Mouse (Mus musculus): ENCODE measurements around the gene Ikzf2. TPM values are rescaled to one million over a fixed set of nuclear protein-coding genes. Genes with fewer than 3 reads are reported as not detected.

The Ikzf2 gene
- polyA plus RNA-seq, 1 experiment from 2014 or later, result 6.4 TPM

- Histone ChIP-seq H3K27ac (no peak overlapping the region), H3K4me3 (no peak overlapping the region), H3K27me3 (ENCODE audit: poor library complexity, severe bottlenecking) (no peaks in the 10 kb centered on the region; the same call in 1 of the 2 replicates), H3K36me3 (replicated peaks) (no peaks in the 10 kb centered on the region), H3K4me1 (peaks cover 16% of the 10 kb centered on the region), H3K9me3 (no peaks in the 10 kb centered on the region)
- WGBS, result 82% methylated on average over 5 of the region's 5 CpGs
- DNase-seq (ENCODE audit: extremely low spot score, low spot score), result no peak
Measured at GRCm38 (mm10) chr1:69516144-69516543, 170.9 kb downstream of the Ikzf2 start.

- 45% methylated on average over 5 of the region's 5 CpGs for WGBS
- no peaks in the 10 kb centered on the region for H3K36me3 ChIP-seq (replicated peaks)
- DNase-seq (ENCODE audit: extremely low spot score, low spot score), result no peak
- H3K4me3 ChIP-seq, result no peak overlapping the region
- peaks cover 16% of the 10 kb centered on the region for H3K4me1 ChIP-seq
- H3K27me3 ChIP-seq (ENCODE audit: poor library complexity, severe bottlenecking), result no peaks in the 10 kb centered on the region; the same call in 1 of the 2 replicates
- no peaks in the 10 kb centered on the region for H3K9me3 ChIP-seq
- H3K27ac ChIP-seq, result no peak overlapping the region
Measured at GRCm38 (mm10) chr1:69513595-69514250, 173.3 kb downstream of the Ikzf2 start.

- H3K36me3 ChIP-seq (replicated peaks), result no peaks in the 10 kb centered on the region
- no peak overlapping the region for H3K27ac ChIP-seq
- H3K4me1 ChIP-seq, result peaks cover 8% of the 10 kb centered on the region; the same call in 1 of the 2 replicates
- no peak for DNase-seq (ENCODE audit: extremely low spot score, low spot score)
- no peaks in the 10 kb centered on the region; the same call in 1 of the 2 replicates for H3K27me3 ChIP-seq (ENCODE audit: poor library complexity, severe bottlenecking)
- H3K4me3 ChIP-seq, result no peak overlapping the region
- H3K9me3 ChIP-seq, result no peaks in the 10 kb centered on the region
- 85% methylated on average over 3 of the region's 3 CpGs for WGBS
Measured at GRCm38 (mm10) chr1:69508275-69508674, 178.8 kb downstream of the Ikzf2 start.

GRCm38 (mm10) chr1:69507513-69507912 is 179.5 kb downstream of the Ikzf2 start:
- H3K27me3 ChIP-seq (ENCODE audit: poor library complexity, severe bottlenecking), result no peaks in the 10 kb centered on the region
- H3K4me1 ChIP-seq, result 0 out of 2 replicates have a peak, but pooled peaks cover under 1% of the 10 kb centered on the region
- 87% methylated on average over 6 of the region's 6 CpGs for WGBS
- H3K36me3 ChIP-seq (replicated peaks), result no peaks in the 10 kb centered on the region
- H3K27ac ChIP-seq, result no peak overlapping the region
- H3K4me3 ChIP-seq, result no peak overlapping the region
- no peaks in the 10 kb centered on the region for H3K9me3 ChIP-seq
- DNase-seq (ENCODE audit: extremely low spot score, low spot score), result no peak

GRCm38 (mm10) chr1:69506615-69507159 is 180.4 kb downstream of the Ikzf2 start:
- no peak for DNase-seq (ENCODE audit: extremely low spot score, low spot score)
- Histone ChIP-seq H3K9me3 (no peaks in the 10 kb centered on the region), H3K27me3 (ENCODE audit: poor library complexity, severe bottlenecking) (peaks cover 7% of the 10 kb centered on the region; the same call in 1 of the 2 replicates), H3K36me3 (replicated peaks) (no peaks in the 10 kb centered on the region), H3K4me1 (no peaks in the 10 kb centered on the region), H3K4me3 (no peak overlapping the region), H3K27ac (no peak overlapping the region)
- 95% methylated on average over 7 of the region's 7 CpGs for WGBS

GRCm38 (mm10) chr1:69506011-69506410 is 181.0 kb downstream of the Ikzf2 start:
- Histone ChIP-seq H3K36me3 (replicated peaks) (no peaks in the 10 kb centered on the region), H3K4me1 (no peaks in the 10 kb centered on the region), H3K27ac (no peak overlapping the region), H3K27me3 (ENCODE audit: poor library complexity, severe bottlenecking) (peaks cover 12% of the 10 kb centered on the region; the same call in 1 of the 2 replicates), H3K9me3 (no peaks in the 10 kb centered on the region), H3K4me3 (no peak overlapping the region)
- WGBS, result 94% methylated on average over 6 of the region's 6 CpGs
- DNase-seq (ENCODE audit: extremely low spot score, low spot score), result no peak

GRCm38 (mm10) chr1:69500388-69500787 is 186.7 kb downstream of the Ikzf2 start:
- 87% methylated on average over 3 of the region's 3 CpGs for WGBS
- H3K27ac ChIP-seq, result no peak overlapping the region
- no peaks in the 10 kb centered on the region for H3K9me3 ChIP-seq
- H3K36me3 ChIP-seq (replicated peaks), result no peaks in the 10 kb centered on the region
- H3K27me3 ChIP-seq (ENCODE audit: poor library complexity, severe bottlenecking), result peaks cover 57% of the 10 kb centered on the region
- no peak overlapping the region for H3K4me3 ChIP-seq
- DNase-seq (ENCODE audit: extremely low spot score, low spot score), result no peak
- peaks cover 8% of the 10 kb centered on the region for H3K4me1 ChIP-seq

GRCm38 (mm10) chr1:69499652-69500051 is 187.4 kb downstream of the Ikzf2 start:
- Histone ChIP-seq H3K4me3 (no peak overlapping the region), H3K36me3 (replicated peaks) (no peaks in the 10 kb centered on the region), H3K9me3 (no peaks in the 10 kb centered on the region), H3K4me1 (peaks cover 8% of the 10 kb centered on the region), H3K27ac (no peak overlapping the region), H3K27me3 (ENCODE audit: poor library complexity, severe bottlenecking) (peaks cover 58% of the 10 kb centered on the region)
- WGBS, result 87% methylated on average over 5 of the region's 5 CpGs
- no peak for DNase-seq (ENCODE audit: extremely low spot score, low spot score)

- H3K36me3 ChIP-seq (replicated peaks), result no peaks in the 10 kb centered on the region
- DNase-seq (ENCODE audit: extremely low spot score, low spot score), result no peak
- H3K27ac ChIP-seq, result no peak overlapping the region
- H3K4me1 ChIP-seq, result peaks cover 8% of the 10 kb centered on the region
- WGBS, result 22% methylated on average over 7 of the region's 7 CpGs
- H3K4me3 ChIP-seq, result peak overlapping the region; percentile 16; the same call in 1 of the 2 replicates
- H3K27me3 ChIP-seq (ENCODE audit: poor library complexity, severe bottlenecking), result peaks cover 58% of the 10 kb centered on the region
- no peaks in the 10 kb centered on the region for H3K9me3 ChIP-seq
Measured at GRCm38 (mm10) chr1:69498862-69499306, 188.2 kb downstream of the Ikzf2 start.

GRCm38 (mm10) chr1:69496055-69496454 is 191.0 kb downstream of the Ikzf2 start:
- H3K4me1 ChIP-seq, result peaks cover 13% of the 10 kb centered on the region
- no peak overlapping the region for H3K4me3 ChIP-seq
- H3K27me3 ChIP-seq (ENCODE audit: poor library complexity, severe bottlenecking), result peaks cover 46% of the 10 kb centered on the region
- no peaks in the 10 kb centered on the region for H3K36me3 ChIP-seq (replicated peaks)
- H3K9me3 ChIP-seq, result no peaks in the 10 kb centered on the region
- no peak overlapping the region for H3K27ac ChIP-seq
- DNase-seq (ENCODE audit: extremely low spot score, low spot score), result no peak
- 85% methylated on average over 4 of the region's 4 CpGs for WGBS

- DNase-seq (ENCODE audit: extremely low spot score, low spot score), result no peak
- Histone ChIP-seq H3K4me3 (no peak overlapping the region), H3K36me3 (replicated peaks) (no peaks in the 10 kb centered on the region), H3K9me3 (no peaks in the 10 kb centered on the region), H3K27me3 (ENCODE audit: poor library complexity, severe bottlenecking) (peaks cover 30% of the 10 kb centered on the region), H3K27ac (no peak overlapping the region), H3K4me1 (peaks cover 8% of the 10 kb centered on the region; the same call in 1 of the 2 replicates)
- WGBS, result 91% methylated on average over 11 of the region's 11 CpGs
Measured at GRCm38 (mm10) chr1:69493309-69494047, 193.6 kb downstream of the Ikzf2 start.

GRCm38 (mm10) chr1:69492013-69492412 is 195.0 kb downstream of the Ikzf2 start:
- WGBS, result 93% methylated on average over 4 of the region's 4 CpGs
- H3K27me3 ChIP-seq (ENCODE audit: poor library complexity, severe bottlenecking), result peaks cover 17% of the 10 kb centered on the region; the same call in 1 of the 2 replicates
- H3K4me3 ChIP-seq, result no peak overlapping the region
- H3K9me3 ChIP-seq, result no peaks in the 10 kb centered on the region
- H3K27ac ChIP-seq, result no peak overlapping the region
- H3K4me1 ChIP-seq, result peaks cover 8% of the 10 kb centered on the region; the same call in 1 of the 2 replicates
- no peaks in the 10 kb centered on the region for H3K36me3 ChIP-seq (replicated peaks)
- DNase-seq (ENCODE audit: extremely low spot score, low spot score), result no peak

GRCm38 (mm10) chr1:69489026-69489425 is 198.0 kb downstream of the Ikzf2 start:
- WGBS, result 53% methylated on average over 7 of the region's 7 CpGs
- no peak overlapping the region for H3K27ac ChIP-seq
- DNase-seq (ENCODE audit: extremely low spot score, low spot score), result no peak

More at GRCm38 (mm10) chr1:69489026-69489425, 198.0 kb downstream of the Ikzf2 start:
- no peaks in the 10 kb centered on the region for H3K9me3 ChIP-seq
- no peak overlapping the region for H3K4me3 ChIP-seq
- peaks cover 8% of the 10 kb centered on the region; the same call in 1 of the 2 replicates for H3K4me1 ChIP-seq
- H3K36me3 ChIP-seq (replicated peaks), result no peaks in the 10 kb centered on the region
- no peaks in the 10 kb centered on the region for H3K27me3 ChIP-seq (ENCODE audit: poor library complexity, severe bottlenecking)

All from forebrain, embryonic 10.5 days (tissue).